Comparison of ENCODE assay signal across 7 mouse cellular contexts in genomic region chr5:35803416-35803815, GRCm38 (mm10).
"Had no signal": no experiment of that assay in that cellular context is flagged by ENCODE, and none has a peak within 500 bp of the region (broad histone marks: within the 10 kb centered on the region; RNA-seq: fewer than 3 reads in every experiment).

No protein-coding gene starts in this region.

- H3K4me3 ChIP-seq: liver, embryonic 15.5 days had no signal

- H3K27ac ChIP-seq: liver, embryonic 15.5 days had no signal

- DNase-seq: kidney, postnatal 25 days; left cerebral cortex, postnatal 4 days; lung, adult 2 months; lung, postnatal 4 days; right cerebral cortex, postnatal 14 days; thymus, postnatal 4 days had no signal
